Mouse (Mus musculus) natural killer cell, adult 2 months (primary cell): ENCODE measurements around the gene Gm20458.

Source experiments
- DNase-seq, 2 experiments: peaks; one replicate each; pipeline ENCODE4 v3.0.0; 2022; ENCODE audit warnings: low spot score in 2 of 2

Gene Gm20458

DNA sequence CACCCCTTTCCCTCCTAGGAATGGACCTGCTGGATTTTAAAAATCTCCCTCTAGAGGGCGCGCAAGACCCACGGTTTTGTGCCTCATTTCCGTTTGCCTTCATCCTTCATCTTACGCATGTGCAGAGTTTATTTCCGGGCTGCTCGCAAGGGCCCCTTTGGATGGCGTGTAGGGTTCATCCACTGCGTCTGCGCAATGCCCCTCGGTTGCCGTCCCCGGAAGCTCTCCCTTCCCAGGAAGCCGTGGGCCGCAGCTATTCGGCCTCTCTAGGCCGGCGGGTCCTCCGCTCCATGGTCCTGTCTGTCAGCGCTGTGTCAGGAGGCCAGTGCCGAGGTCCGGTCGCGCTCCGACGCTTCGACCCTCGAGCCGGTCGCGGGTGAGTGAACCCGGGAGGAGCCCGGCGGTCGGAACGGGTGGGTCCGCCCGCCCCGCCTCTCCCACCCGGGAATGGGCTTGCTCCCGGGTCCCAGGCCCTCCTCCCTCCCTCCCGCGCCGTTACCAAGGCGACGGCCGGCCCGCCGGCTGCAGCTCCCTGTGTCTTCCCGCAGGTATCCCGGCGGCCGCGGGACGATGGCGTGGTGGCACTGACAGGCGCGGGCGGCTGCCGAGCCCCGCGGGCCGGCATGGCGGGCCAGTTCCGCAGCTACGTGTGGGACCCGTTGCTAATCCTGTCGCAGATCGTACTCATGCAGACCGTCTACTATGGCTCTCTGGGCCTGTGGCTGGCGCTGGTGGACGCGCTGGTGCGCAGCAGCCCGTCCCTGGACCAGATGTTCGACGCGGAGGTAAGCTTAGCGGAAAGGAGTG, at the start of gene Gm20458:
Gm20458 (plus strand) TSS at position 223 of the 807 bp plus-strand sequence.
- peak; percentile 95 for DNase-seq

- no peak for DNase-seq
Measured at GRCm38 (mm10) chr2:164414167-164414566, 46.6 kb upstream of the Gm20458 start.

DNA sequence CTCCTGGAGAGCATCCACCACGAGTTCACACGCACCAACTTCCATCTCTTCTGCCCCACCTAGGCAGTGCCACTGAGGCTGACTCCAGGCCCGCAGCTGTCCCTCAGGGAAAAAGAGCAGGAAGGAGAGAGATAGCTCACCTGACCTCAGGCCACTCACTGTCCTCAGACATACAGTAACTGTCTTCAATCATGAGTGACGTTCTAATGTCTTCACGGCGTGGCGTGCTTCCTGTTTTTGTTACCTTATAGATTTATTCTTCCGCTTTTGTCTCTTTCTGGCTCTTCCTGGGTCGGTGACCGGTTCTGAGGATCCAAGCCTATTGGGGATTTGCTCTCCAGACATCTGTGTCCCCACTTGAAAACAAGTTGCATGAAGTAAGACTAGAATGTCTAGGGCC, 46.2 kb upstream of the Gm20458 start:
- peak in 1 of 2 experiments; percentile 57 for DNase-seq

- DNase-seq, result peak; percentile 7 to 51
Measured at GRCm38 (mm10) chr2:164417198-164417597, 43.6 kb upstream of the Gm20458 start.

DNA sequence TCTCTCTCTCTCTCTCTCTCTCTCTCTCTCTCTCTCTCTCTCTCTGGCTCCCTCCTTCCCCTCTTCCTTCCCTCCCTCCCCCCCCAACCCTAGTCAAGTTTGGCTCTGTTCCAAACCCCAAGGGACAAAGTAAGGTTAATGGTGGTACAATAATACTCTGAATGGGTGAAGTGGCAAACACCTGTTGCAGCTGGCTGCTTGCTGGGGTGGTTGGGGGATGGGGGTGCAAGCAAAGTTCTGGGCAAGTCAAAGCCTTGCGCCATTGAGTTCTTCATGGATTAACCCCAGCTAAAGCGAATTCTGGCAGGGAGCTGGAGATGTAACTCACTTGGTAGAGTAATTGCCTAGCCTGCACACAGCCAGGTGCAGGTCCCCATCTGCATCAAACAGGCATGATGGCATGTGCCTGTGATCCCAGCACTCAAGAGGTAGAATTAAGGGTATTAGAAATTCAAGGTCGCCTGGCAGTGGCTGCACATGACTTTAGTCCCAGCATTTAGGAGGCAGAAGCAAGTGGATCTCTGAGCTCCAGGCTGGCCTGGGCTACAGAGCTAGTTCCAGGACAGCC, 42.4 kb upstream of the Gm20458 start:
- no peak for DNase-seq

- DNase-seq, result no peak
Measured at GRCm38 (mm10) chr2:164419489-164419888, 41.3 kb upstream of the Gm20458 start.

DNA sequence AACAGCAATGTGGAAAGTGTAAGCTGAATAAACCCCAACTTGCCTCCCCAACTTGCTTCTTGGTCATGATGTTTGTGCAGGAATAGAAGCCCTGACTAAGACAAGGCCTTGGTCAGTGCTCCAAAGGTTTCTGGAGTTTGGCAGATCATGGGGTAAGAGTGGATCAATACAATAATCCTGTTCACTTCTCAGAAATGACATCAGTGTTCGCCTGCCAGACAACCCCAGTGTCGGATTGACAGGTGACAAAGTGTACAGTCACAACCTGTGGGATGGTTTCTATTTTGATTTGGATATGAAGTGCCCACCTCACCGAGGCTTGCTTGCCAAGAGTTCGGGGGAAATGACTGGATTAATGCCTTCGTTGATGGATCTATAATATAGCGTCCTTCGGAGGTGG, 39.5 kb upstream of the Gm20458 start:
- DNase-seq, result no peak

DNA sequence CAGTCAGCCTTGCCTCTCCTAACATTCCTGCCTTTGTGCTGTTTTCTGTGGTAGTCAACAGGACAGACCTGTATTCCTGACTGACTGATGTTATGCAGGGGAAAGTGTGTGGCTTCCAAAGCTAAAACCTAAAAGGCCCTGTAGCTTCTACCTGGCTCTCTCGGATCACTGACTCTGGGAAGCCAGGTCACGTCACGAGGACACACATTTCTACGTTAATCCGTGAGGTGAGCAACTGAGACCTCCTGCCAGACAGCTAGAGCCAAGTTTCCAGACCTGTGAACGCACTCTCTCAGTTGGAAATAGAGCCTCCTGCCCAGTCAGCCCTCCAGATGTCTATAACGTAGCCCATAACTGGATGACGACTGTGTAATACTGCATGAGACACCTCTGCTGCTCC, 38.8 kb upstream of the Gm20458 start:
- no peak for DNase-seq

- peak in 1 of 2 experiments; percentile 75 for DNase-seq
Measured at GRCm38 (mm10) chr2:164422675-164423393, 37.9 kb upstream of the Gm20458 start.

DNA sequence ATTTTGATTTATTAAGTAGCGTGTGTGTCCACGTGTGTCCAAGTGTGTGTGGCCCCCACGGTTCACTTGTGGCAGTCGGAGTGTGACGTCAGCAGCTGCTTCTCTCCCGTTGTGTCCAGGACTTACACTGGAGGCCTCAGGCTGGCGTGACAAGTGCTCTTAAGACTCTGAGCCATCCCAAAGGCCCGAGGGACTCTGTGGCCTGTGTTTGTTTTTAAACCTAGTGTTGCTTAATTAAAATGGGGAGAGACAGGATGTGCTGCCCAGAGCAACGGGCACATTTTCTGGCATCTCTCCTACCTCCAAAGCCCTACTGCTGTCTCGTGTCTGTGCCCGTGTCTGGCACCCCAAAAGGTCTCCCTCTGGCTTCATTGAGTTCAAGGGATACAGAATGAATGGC, 37.3 kb upstream of the Gm20458 start:
- no peak for DNase-seq

DNA sequence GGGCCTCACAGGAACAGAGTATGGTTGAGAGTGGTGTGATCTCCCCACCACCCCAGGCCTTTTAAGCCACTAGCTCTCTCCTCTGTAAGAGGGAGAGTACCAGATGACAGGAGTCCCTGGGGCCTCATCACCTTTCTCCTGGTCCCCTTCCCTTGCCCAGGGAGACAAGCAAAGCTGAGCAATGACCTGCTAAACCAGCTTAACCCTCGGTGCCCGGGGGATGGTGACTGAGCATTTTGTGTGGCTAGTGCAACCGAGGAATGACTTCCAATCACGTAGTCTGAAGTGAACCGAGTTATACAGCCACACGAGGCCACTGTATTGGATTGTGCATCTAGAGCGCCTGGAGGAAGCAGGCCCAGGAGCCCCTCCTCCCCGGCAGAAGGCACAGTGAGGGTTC, 36.4 kb upstream of the Gm20458 start:
- no peak for DNase-seq

- no peak for DNase-seq
Measured at GRCm38 (mm10) chr2:164425401-164425800, 35.4 kb upstream of the Gm20458 start.

GRCm38 (mm10) chr2:164426121-164426520, 34.6 kb upstream of the Gm20458 start:
- DNase-seq, result no peak

- DNase-seq, result no peak
Measured at GRCm38 (mm10) chr2:164426952-164427351, 33.8 kb upstream of the Gm20458 start.

DNA sequence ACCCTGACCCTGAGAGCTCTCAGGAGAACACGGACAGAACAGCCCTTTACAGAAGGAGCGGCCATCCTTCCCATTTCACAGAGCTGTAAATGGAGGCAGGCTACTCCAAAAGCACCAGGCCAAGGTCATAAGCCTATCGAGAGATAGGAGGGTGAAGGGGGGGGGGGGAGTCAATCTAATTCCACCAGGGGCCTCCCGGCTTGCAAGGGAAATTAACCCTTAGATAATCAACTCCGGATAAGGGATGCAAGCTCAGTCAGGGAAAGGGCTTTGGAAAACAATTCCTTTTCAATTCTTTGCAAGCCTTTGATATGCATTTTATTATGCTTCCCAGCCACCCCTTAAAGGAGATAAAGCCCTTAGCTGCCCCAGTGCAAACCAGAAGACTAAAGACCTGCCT, 32.3 kb upstream of the Gm20458 start:
- DNase-seq, result no peak

- DNase-seq, result no peak
Measured at GRCm38 (mm10) chr2:164429881-164430615, 30.7 kb upstream of the Gm20458 start.

DNA sequence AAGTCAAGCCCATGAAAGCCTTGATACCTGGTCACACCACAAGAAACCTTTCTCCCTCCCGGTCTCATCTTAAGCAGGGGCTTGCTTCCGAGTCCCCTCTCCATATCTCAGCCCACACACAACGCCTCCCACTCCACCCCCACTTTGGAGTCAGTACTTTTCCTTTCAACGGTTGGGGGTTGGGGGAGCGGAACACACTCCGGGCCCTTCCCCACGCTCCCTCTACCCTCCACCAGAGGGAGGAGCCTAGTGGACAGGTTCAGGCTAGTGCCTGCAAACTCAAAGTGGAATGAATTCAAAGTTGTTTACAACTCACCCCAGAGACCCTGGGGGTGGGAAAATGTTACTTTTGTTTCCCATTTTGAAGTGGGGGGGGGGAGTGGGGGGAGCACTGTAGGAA, 30.1 kb upstream of the Gm20458 start:
- no peak for DNase-seq

DNA sequence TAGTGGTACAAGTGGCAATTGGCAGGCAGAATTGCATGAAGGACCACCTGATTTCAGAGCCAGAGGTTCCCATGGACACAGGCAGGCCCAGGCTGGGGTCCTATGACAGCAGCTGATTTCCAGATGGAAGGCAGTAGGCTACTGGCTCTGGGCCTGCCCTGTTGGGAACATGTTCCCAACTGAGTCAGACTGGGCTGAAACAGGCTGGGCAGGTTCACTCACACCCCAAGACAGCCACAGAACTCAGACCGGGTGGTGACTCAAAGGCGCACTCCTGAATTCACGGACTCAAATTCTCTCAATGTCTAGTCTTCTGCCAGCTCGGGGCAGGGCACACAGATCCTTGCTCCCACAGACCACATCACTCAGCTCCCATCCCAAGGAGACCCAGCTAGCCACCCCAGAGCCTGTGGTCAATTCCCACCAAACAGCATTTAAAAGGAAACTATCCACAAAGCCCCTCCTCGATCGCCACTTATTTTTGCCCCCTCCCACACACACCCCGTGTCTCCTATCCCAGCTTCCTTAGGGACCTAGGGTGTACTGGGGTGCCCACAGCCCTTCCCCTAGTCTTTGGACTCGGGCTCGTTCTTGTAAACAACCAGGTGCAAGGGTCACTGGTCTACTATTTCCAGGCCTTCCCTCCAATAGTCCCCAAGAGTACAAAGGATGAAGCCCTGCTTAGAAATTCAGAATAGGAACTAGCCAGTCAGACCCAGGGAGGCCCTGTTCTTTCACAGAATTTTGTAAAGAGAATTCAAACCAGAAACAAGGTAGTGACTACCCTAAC, 28.9 kb upstream of the Gm20458 start:
- DNase-seq, result no peak

DNA sequence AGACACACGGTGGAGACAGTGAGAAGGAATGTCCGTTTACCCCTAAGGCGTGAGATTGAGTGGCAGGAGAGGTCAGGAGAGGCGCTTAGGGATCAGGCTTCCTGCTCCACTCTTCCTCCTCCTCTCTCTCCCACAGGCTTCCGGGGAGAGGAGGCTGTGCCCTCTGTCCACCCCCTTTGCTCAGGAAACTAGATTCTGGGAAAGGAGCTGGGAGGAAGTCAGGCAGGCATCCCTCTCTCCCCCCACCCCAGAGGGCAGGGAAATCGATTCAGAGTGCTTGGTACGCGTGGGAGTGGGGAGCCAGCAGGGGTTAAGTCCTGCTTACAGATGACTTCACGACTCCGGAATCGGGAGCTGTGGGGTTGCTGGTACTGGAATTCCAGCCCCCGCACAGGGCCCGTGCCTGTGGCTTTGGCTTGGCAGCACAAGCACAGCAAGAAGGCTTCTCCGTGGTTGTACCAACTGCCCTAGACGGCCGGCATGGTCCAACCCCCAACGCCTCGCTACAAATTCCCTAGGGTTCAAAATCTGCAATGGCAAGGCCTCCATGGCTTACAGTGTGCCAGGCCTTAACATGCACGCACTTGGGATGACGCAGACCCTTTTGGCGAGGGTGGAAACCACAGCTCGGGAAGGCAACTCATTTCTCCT, 28.1 kb upstream of the Gm20458 start:
- DNase-seq, result no peak

DNA sequence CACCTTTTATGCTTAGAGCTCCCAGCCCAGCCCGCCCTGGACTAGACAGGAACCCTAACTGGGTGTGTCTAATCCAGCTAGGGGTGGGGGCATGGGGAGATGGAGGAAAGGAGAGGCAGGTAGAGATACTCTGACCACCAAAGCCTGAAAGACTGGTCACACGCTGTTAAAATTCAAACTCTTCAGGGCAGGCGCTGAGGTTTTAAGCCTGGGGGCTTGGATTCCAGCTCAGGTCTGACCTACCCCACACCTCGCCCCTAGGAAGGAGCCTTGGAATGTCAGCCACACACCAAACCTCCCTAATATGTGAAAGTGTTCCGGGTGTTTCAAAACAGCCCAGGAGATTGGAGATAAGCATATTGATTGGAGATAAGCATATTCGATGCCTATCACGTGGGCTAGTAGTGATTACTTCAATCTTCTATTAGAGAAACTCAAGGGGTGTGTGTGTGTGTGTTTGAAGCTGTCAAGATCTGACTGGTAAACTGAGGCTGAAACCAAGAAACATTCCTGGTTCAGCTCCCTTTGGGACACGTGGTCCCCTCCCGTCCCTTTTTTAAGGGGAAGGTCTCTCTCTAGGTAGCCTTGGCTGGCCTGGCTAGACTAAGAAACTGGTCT, 27.4 kb upstream of the Gm20458 start:
- DNase-seq, result no peak
